29 mouse cellular contexts compared by ENCODE assay signal in genomic region chr5:25331322-25331721, GRCm38 (mm10).
"Had no signal": no experiment of that assay in that cellular context is flagged by ENCODE, and none has a peak within 500 bp of the region (broad histone marks: within the 10 kb centered on the region; RNA-seq: fewer than 3 reads in every experiment).

No protein-coding gene starts in this region.

- H3K9me3 ChIP-seq: limb, embryonic 10.5 days; limb, embryonic 12.5 days; limb, embryonic 13.5 days; limb, embryonic 15.5 days; liver, embryonic 12.5 days; liver, embryonic 13.5 days; liver, embryonic 15.5 days; lung, embryonic 15.5 days; megakaryocyte, embryonic 14.5 days; midbrain, embryonic 10.5 days; midbrain, embryonic 12.5 days; midbrain, embryonic 13.5 days; midbrain, embryonic 15.5 days had no signal

- H3K4me1 ChIP-seq: limb, embryonic 10.5 days; limb, embryonic 12.5 days; limb, embryonic 13.5 days; limb, embryonic 15.5 days; liver, embryonic 12.5 days; liver, embryonic 13.5 days; liver, embryonic 15.5 days; lung, embryonic 15.5 days; megakaryocyte, embryonic 14.5 days; midbrain, embryonic 10.5 days; midbrain, embryonic 12.5 days; midbrain, embryonic 13.5 days; midbrain, embryonic 15.5 days had no signal

- H3K9ac ChIP-seq: limb, embryonic 12.5 days; limb, embryonic 13.5 days; limb, embryonic 15.5 days; liver, embryonic 12.5 days; liver, embryonic 13.5 days; liver, embryonic 14.5 days; liver, embryonic 15.5 days; liver, postnatal 0 days; lung, embryonic 14.5 days; lung, embryonic 15.5 days; midbrain, embryonic 12.5 days; midbrain, embryonic 13.5 days; midbrain, embryonic 15.5 days had no signal

- H3K27me3 ChIP-seq: limb, embryonic 12.5 days; limb, embryonic 13.5 days; limb, embryonic 15.5 days; liver, embryonic 12.5 days; liver, embryonic 13.5 days; liver, embryonic 15.5 days; lung, embryonic 15.5 days; megakaryocyte, embryonic 14.5 days; midbrain, embryonic 12.5 days; midbrain, embryonic 13.5 days; midbrain, embryonic 15.5 days had no signal

- H3K4me2 ChIP-seq: limb, embryonic 12.5 days; limb, embryonic 13.5 days; limb, embryonic 15.5 days; liver, embryonic 11.5 days; liver, embryonic 12.5 days; liver, embryonic 13.5 days; liver, embryonic 15.5 days; lung, embryonic 14.5 days; lung, embryonic 15.5 days; midbrain, embryonic 11.5 days; midbrain, embryonic 12.5 days; midbrain, embryonic 13.5 days; midbrain, embryonic 15.5 days had no signal

- H3K4me3 ChIP-seq: limb, embryonic 10.5 days; limb, embryonic 12.5 days; limb, embryonic 13.5 days; limb, embryonic 15.5 days; liver, embryonic 12.5 days; liver, embryonic 13.5 days; liver, embryonic 15.5 days; lung, embryonic 15.5 days; megakaryocyte, embryonic 14.5 days; midbrain, embryonic 10.5 days; midbrain, embryonic 12.5 days; midbrain, embryonic 13.5 days; midbrain, embryonic 15.5 days; myocyte had no signal

- DNase-seq: left cerebral cortex, postnatal 4 days; liver; liver, embryonic 13.5 days; liver, postnatal 0 days; lung, adult 18-20 months; lung, adult 2 months; lung, embryonic 14.5 days; lung, postnatal 10 days; lung, postnatal 14 days; lung, postnatal 36 days; lung, postnatal 4 days; midbrain, embryonic 14.5 days had no signal

- H3K27ac ChIP-seq: limb, embryonic 10.5 days; limb, embryonic 12.5 days; limb, embryonic 13.5 days; limb, embryonic 15.5 days; liver, embryonic 12.5 days; liver, embryonic 13.5 days; liver, embryonic 14.5 days; liver, embryonic 15.5 days; lung, embryonic 15.5 days; macrophage; midbrain, embryonic 10.5 days; midbrain, embryonic 12.5 days; midbrain, embryonic 13.5 days; midbrain, embryonic 15.5 days had no signal
